Mouse (Mus musculus) colon, adult 2 months (tissue): ENCODE data around the gene Tpbpb. TPM values are rescaled to one million over a fixed set of nuclear protein-coding genes. Genes with fewer than 3 reads are reported as not detected.

Source experiments
- polyA plus RNA-seq: library from polyadenylated mRNA; depleted of rRNA; stranded (reverse); fragments of >200 nt; gene quantifications from 2 replicates; pipeline ENCODE4 v1.2.3, GENCODE M21; 2012; rRNA removed

Tpbpb gene
- polyA plus RNA-seq, result not detected in 2 replicates

GRCm38 (mm10) chr13:60904780-60905179 is at the start of gene Tpbpb:
Gene Tpbpb, minus strand, starts transcription at chr13:60904880.

GRCm38 (mm10) chr13:60941884-60942283 is 37.2 kb upstream of the Tpbpb start, which contains the start of gene Tpbpa:
Gene Tpbpa, minus strand, starts transcription at chr13:60941984.

GRCm38 (mm10) chr13:60936500-60936901 is 31.8 kb upstream of the Tpbpb start, which contains the start of the genes Gm49391 and Ctla2a:
Gene Gm49391, minus strand, starts transcription at chr13:60936571.
Gene Ctla2a, minus strand, starts transcription at chr13:60936625.

GRCm38 (mm10) chr13:60935490-60935889 is 30.8 kb upstream of the Tpbpb start, which contains the start of gene Gm49393:
Gene Gm49393, minus strand, starts transcription at chr13:60935590.

GRCm38 (mm10) chr13:60897328-60897727 is 7.4 kb downstream of the Tpbpb start, which contains the start of gene Ctla2b:
Gene Ctla2b, minus strand, starts transcription at chr13:60897447.

GRCm38 (mm10) chr13:60896794-60897193 is 7.9 kb downstream of the Tpbpb start, which contains the start of gene Gm49392:
Gene Gm49392, minus strand, starts transcription at chr13:60896894.

GRCm38 (mm10) chr13:60864281-60864680 is 40.4 kb downstream of the Tpbpb start, which contains the start of gene 4930486L24Rik:
Gene 4930486L24Rik, minus strand, starts transcription at chr13:60864475.

Other genes with a start within 250 kb of the Tpbpb start
- gene BC051665, start 118.5 kb downstream of the Tpbpb start, polyA plus RNA-seq, result not detected in 2 replicates
- not detected in 2 replicates for gene Ctsll3, start 102.0 kb downstream of the Tpbpb start, polyA plus RNA-seq
- gene 4930486L24Rik, start 40.4 kb downstream of the Tpbpb start, polyA plus RNA-seq, result not detected in 2 replicates
- gene Gm49392, start 8.0 kb downstream of the Tpbpb start, polyA plus RNA-seq, result not detected in 2 replicates
- 0.22 and 0.26 TPM in 2 replicates for gene Ctla2b, start 7.4 kb downstream of the Tpbpb start, polyA plus RNA-seq
- gene Gm49393, start 30.7 kb upstream of the Tpbpb start, polyA plus RNA-seq, result not detected in 2 replicates
- gene Gm49391, start 31.7 kb upstream of the Tpbpb start, polyA plus RNA-seq, result 0.24 and 0.59 TPM in 2 replicates
- 0.94 and 1.4 TPM in 2 replicates for gene Ctla2a, start 31.7 kb upstream of the Tpbpb start, polyA plus RNA-seq
- not detected in 2 replicates for gene Tpbpa, start 37.1 kb upstream of the Tpbpb start, polyA plus RNA-seq
- not detected in 2 replicates for gene Ctsj, start 101.1 kb upstream of the Tpbpb start, polyA plus RNA-seq
- gene Ctsq, start 135.8 kb upstream of the Tpbpb start, polyA plus RNA-seq, result not detected in 2 replicates